Mouse (Mus musculus): ENCODE results near the gene Smim11. TPM values are rescaled to one million over a fixed set of nuclear protein-coding genes. Genes with fewer than 3 reads are reported as not detected.

The Smim11 gene
- polyA plus RNA-seq, 1 experiment: 35.8 TPM

DNA sequence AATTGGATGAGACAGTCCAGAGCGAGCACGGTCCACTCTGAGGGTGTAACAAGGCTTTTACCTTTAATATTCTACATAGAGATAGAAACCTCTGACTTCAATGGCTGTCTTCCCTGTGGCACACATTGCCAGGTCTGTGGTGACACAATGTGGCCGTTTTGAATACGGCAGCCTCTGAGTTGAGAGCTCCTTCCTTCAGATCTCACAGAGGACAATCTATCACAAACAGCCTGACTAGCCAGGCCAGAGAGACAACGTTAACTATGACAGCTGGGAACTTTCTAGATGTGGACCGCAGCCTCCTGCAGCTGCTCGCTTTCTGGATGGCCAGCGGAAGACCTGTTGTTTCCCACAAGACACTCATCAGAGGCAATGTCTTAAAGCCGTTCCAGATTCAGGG lies 12.3 kb upstream of the Smim11 start:
- no peak overlapping the region for H3K27ac ChIP-seq (ENCODE audit: insufficient read depth, low read length)
- DNase-seq: no peak
- no peaks in the 10 kb centered on the region for H3K4me1 ChIP-seq (ENCODE audit: control insufficient read depth, insufficient read depth, low read length)
- TF ChIP-seq POLR2A (IDR thresholded peaks at IDR 0.05; ENCODE audit: borderline replicate concordance, insufficient read depth, low read length) (no peak), CTCF (IDR thresholded peaks at IDR 0.05; ENCODE audit: borderline replicate concordance, insufficient read depth, low read depth, low read length) (peak; percentile 37; the same call in 1 of the 2 replicates)
- WGBS: 79% methylated on average over 9 of the region's 9 CpGs
- H3K4me3 ChIP-seq (replicated peaks; ENCODE audit: insufficient read depth, low read depth, low read length): no peak overlapping the region
- H3K27me3 ChIP-seq (ENCODE audit: control insufficient read depth, insufficient read depth, low read length): no peaks in the 10 kb centered on the region

- Histone ChIP-seq H3K27me3 (ENCODE audit: control insufficient read depth, insufficient read depth, low read length) (no peaks in the 10 kb centered on the region), H3K4me1 (ENCODE audit: control insufficient read depth, insufficient read depth, low read length) (no peaks in the 10 kb centered on the region), H3K27ac (ENCODE audit: insufficient read depth, low read length) (no peak overlapping the region), H3K4me3 (replicated peaks; ENCODE audit: insufficient read depth, low read depth, low read length) (no peak overlapping the region)
- no peak for DNase-seq
- TF ChIP-seq POLR2A (IDR thresholded peaks at IDR 0.05; ENCODE audit: borderline replicate concordance, insufficient read depth, low read length) (no peak), CTCF (IDR thresholded peaks at IDR 0.05; ENCODE audit: borderline replicate concordance, insufficient read depth, low read depth, low read length) (no peak)
Measured at GRCm38 (mm10) chr16:92290045-92290444, 11.0 kb upstream of the Smim11 start.

DNA sequence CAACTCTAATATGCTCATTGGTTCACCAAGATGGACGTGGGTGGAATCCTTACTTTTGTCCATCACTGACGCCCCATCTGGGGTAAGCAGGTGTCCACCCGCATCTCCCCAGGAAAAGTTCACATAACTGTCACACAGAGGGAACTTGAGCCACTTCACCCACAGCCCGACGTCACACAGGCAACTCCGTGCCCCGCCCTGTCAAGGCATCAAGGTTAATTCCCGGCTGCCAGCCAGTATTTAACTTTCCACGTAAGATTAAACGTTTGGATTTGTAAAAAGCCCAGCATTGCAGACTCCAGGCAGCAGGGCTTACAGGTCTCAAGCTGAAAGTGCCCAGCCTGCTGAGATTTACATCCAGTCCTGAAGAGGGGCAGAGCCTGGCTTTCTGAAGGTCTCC lies 9.0 kb upstream of the Smim11 start, which contains the start of gene Kcne2:
TSS of gene Kcne2 (plus strand) at position 289 of the 400 bp plus-strand sequence.
- no peak for TF ChIP-seq CTCF (IDR thresholded peaks at IDR 0.05; ENCODE audit: borderline replicate concordance, insufficient read depth, low read depth, low read length)
- TF ChIP-seq POLR2A (IDR thresholded peaks at IDR 0.05; ENCODE audit: borderline replicate concordance, insufficient read depth, low read length): no peak
- no peaks in the 10 kb centered on the region for H3K27me3 ChIP-seq (ENCODE audit: control insufficient read depth, insufficient read depth, low read length)
- no peak within 1 kb of the TSS for H3K4me3 ChIP-seq (replicated peaks; ENCODE audit: insufficient read depth, low read depth, low read length)
- no peak within 1 kb of the TSS for H3K27ac ChIP-seq (ENCODE audit: insufficient read depth, low read length)
- no peaks in the 10 kb centered on the region for H3K4me1 ChIP-seq (ENCODE audit: control insufficient read depth, insufficient read depth, low read length)
- no peak for DNase-seq
- WGBS: 68% methylated on average over 10 of the region's 10 CpGs

DNA sequence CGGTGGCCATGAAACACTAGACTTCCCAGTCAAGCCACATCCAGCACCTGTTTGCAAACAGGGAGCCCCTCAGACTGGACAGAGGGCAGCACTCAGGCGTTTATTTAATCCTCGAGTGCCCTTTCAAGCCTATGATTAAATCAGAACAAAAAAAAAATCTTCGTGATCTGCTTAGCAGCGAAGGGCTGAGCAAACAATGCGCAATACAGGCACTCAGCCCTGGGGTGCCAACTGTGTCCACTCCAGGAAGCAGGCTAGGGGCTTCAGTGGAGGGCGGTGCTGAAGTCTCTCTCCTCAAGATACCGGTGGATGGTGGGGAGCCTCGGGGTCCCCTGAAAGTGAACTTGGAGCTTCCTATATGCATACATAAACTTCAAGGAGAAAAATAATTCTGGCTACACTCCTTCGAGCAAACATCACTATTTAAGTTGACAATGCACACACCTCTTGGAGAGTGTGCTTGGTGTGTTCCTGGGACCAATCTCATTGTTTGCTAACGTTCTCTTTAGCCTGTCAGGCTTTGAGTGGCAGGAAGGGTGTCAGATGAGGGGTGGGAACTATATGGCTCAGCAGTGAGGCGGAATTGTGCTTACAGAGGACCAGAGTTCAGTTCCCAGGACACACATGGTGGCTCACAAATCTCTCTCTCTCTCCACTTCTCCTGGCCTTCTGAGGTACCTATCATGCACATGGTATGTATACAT lies 6.7 kb upstream of the Smim11 start:
- TF ChIP-seq POLR2A (IDR thresholded peaks at IDR 0.05; ENCODE audit: borderline replicate concordance, insufficient read depth, low read length) (no peak), CTCF (IDR thresholded peaks at IDR 0.05; ENCODE audit: borderline replicate concordance, insufficient read depth, low read depth, low read length) (no peak)
- no peak overlapping the region for H3K27ac ChIP-seq (ENCODE audit: insufficient read depth, low read length)
- DNase-seq: no peak
- no peaks in the 10 kb centered on the region for H3K27me3 ChIP-seq (ENCODE audit: control insufficient read depth, insufficient read depth, low read length)
- no peaks in the 10 kb centered on the region for H3K4me1 ChIP-seq (ENCODE audit: control insufficient read depth, insufficient read depth, low read length)
- 34% methylated on average over 12 of the region's 12 CpGs for WGBS
- no peak overlapping the region for H3K4me3 ChIP-seq (replicated peaks; ENCODE audit: insufficient read depth, low read depth, low read length)

DNA sequence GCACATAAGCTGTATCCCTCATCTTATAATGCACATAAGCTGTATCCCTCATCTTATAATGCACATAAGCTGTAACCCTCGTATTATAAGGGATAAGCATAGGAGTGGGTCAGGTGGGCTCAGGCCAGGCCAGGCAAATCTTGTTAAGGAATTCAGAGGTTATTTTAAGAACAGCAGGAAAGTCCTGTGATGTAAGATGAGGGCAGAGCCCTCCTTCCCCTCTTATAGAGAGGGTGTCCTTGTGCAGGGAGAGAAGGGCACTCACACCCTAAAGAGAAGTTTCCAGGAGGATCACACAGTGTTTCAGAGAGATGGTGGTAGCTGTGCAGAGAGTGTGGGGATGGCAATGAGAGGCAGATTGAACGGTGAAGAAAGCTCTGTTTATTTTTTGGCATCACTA lies 5.8 kb upstream of the Smim11 start:
- Histone ChIP-seq H3K27ac (ENCODE audit: insufficient read depth, low read length) (no peak overlapping the region), H3K4me1 (ENCODE audit: control insufficient read depth, insufficient read depth, low read length) (no peaks in the 10 kb centered on the region), H3K27me3 (ENCODE audit: control insufficient read depth, insufficient read depth, low read length) (no peaks in the 10 kb centered on the region), H3K4me3 (replicated peaks; ENCODE audit: insufficient read depth, low read depth, low read length) (no peak overlapping the region)
- WGBS: 63% methylated on average over 2 of the region's 2 CpGs
- no peak for TF ChIP-seq POLR2A (IDR thresholded peaks at IDR 0.05; ENCODE audit: borderline replicate concordance, insufficient read depth, low read length)
- TF ChIP-seq CTCF (IDR thresholded peaks at IDR 0.05; ENCODE audit: borderline replicate concordance, insufficient read depth, low read depth, low read length): no peak
- no peak for DNase-seq

- DNase-seq: peak in 1 of 2 experiments; percentile 63
- H3K27ac ChIP-seq (ENCODE audit: insufficient read depth, low read length): peak overlapping the region; percentile 20; the same call in 1 of the 2 replicates
Measured at GRCm38 (mm10) chr16:92301412-92301806, 323 bp downstream of the Smim11 start.

GRCm38 (mm10) chr16:92301989-92302388 lies 903 bp downstream of the Smim11 start:
- peak overlapping the region; percentile 82 for H3K4me3 ChIP-seq (replicated peaks; ENCODE audit: insufficient read depth, low read depth, low read length)
- TF ChIP-seq CTCF (IDR thresholded peaks at IDR 0.05; ENCODE audit: borderline replicate concordance, insufficient read depth, low read depth, low read length) (no peak), POLR2A (IDR thresholded peaks at IDR 0.05; ENCODE audit: borderline replicate concordance, insufficient read depth, low read length) (no peak)
- WGBS: 13% methylated on average over 5 of the region's 5 CpGs
- H3K27me3 ChIP-seq (ENCODE audit: control insufficient read depth, insufficient read depth, low read length): no peaks in the 10 kb centered on the region
- H3K27ac ChIP-seq (ENCODE audit: insufficient read depth, low read length): 0 out of 2 replicates have a peak overlapping the region, but pooled peaks have one; percentile 20
- no peak for DNase-seq
- peaks cover 6% of the 10 kb centered on the region; the same call in 1 of the 2 replicates for H3K4me1 ChIP-seq (ENCODE audit: control insufficient read depth, insufficient read depth, low read length)

More at GRCm38 (mm10) chr16:92301412-92301806, 323 bp downstream of the Smim11 start:
- Histone ChIP-seq H3K27me3 (ENCODE audit: control insufficient read depth, insufficient read depth, low read length) (no peaks in the 10 kb centered on the region), H3K4me3 (replicated peaks; ENCODE audit: insufficient read depth, low read depth, low read length) (peak overlapping the region; percentile 82), H3K4me1 (ENCODE audit: control insufficient read depth, insufficient read depth, low read length) (peaks cover 6% of the 10 kb centered on the region; the same call in 1 of the 2 replicates)
- WGBS: 2% methylated on average over 12 of the region's 12 CpGs
- TF ChIP-seq CTCF (IDR thresholded peaks at IDR 0.05; ENCODE audit: borderline replicate concordance, insufficient read depth, low read depth, low read length) (no peak), POLR2A (IDR thresholded peaks at IDR 0.05; ENCODE audit: borderline replicate concordance, insufficient read depth, low read length) (no peak)

DNA sequence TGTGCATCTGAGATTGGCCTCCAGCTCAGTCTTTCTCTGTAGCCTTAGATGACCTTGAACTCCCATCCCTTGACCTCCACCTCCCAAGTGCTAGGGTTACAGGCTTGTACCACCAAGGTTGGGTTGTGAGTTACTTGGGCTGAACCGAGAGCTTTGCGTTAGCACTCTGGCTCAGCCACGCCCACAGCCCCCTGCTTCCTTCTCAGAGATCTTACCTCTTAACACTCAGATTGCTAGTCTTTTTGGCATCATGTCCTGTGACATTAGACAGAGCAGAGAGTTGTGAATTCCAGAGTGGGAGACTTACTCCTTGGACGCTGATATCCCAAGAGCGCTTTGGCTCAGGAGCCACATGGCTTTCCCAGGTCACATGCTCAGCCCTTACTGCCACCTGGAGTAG lies 1.4 kb downstream of the Smim11 start:
- WGBS: 26% methylated on average over 5 of the region's 5 CpGs
- Histone ChIP-seq H3K27me3 (ENCODE audit: control insufficient read depth, insufficient read depth, low read length) (no peaks in the 10 kb centered on the region), H3K4me1 (ENCODE audit: control insufficient read depth, insufficient read depth, low read length) (peaks cover 6% of the 10 kb centered on the region; the same call in 1 of the 2 replicates), H3K4me3 (replicated peaks; ENCODE audit: insufficient read depth, low read depth, low read length) (peak overlapping the region; percentile 43), H3K27ac (ENCODE audit: insufficient read depth, low read length) (no peak overlapping the region)
- peak in 1 of 2 experiments; percentile 29 for DNase-seq
- TF ChIP-seq POLR2A (IDR thresholded peaks at IDR 0.05; ENCODE audit: borderline replicate concordance, insufficient read depth, low read length): no peak
- TF ChIP-seq CTCF (IDR thresholded peaks at IDR 0.05; ENCODE audit: borderline replicate concordance, insufficient read depth, low read depth, low read length): no peak
